Mouse (Mus musculus) megakaryocyte-erythroid progenitor cell, adult 5-6 weeks (primary cell): ENCODE measurements around the gene Msl1. TPM values are rescaled to one million over a fixed set of nuclear protein-coding genes. Genes with fewer than 3 reads are reported as not detected.

Experiments used
- ATAC-seq: replicated peaks from 2 replicates; pipeline ENCODE4 v1.8.0; 2016; ENCODE audit warnings: mild to moderate bottlenecking, inconsistent platforms; ENCODE audit not compliant: severe bottlenecking, poor library complexity, low FRiP score, low TSS enrichment
- total RNA-seq, 2 experiments: library from RNA; stranded (forward) in 1 of 2; stranded (reverse) in 1 of 2; fragments of 200-1000, 215-1000 nt in 1 of 2; fragments of >200 nt in 1 of 2; fragmentation: Nextera tagmentation in 1 of 2; gene quantifications; 2 replicates each; pipeline ENCODE4 v1.2.3; 2014 to 2017

The Msl1 gene
- total RNA-seq, 2 experiments from 2014 or later: 58.6 to 68.3 TPM

DNA sequence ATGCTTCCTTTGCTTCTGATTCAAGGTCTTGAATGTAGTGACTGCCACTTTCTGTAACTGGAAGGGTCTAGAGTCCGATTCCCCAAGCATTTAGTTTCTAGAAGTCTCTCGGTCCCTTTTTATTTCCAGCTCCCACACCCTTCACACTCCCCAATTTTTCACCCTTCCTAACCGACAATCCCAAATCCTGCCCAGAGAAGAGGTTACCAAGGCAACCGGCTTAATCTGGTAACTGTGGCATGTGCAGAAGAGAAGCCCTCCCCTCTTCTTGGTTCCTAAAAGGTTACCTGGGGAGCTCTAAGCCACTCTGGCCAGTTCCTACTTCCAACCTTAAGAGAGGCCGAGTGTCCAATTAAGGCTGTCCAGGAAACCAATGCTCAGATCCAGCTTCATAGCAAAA is 40.0 kb downstream of the Msl1 start:
- ATAC-seq: no peak

DNA sequence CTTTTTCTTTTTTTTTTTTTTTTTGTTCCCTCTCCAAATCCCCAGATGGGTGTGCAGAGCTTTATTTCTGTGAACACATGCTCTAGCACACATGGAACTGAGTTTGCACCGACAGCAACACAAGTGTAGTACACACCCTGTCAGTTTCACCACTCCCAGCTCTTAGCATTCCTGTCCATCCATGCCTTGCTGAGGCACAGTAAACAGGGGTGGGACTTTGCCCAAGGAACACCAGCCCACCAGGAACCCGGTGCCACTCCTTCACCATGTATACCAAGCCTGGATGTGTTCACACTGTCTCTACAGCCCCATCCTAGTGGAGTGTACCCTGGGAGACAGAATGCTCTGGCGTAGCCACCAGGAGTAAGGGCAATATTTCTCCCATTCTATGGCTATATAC is 40.4 kb downstream of the Msl1 start:
- peak; percentile 18; the same call in 1 of the 2 replicates for ATAC-seq

DNA sequence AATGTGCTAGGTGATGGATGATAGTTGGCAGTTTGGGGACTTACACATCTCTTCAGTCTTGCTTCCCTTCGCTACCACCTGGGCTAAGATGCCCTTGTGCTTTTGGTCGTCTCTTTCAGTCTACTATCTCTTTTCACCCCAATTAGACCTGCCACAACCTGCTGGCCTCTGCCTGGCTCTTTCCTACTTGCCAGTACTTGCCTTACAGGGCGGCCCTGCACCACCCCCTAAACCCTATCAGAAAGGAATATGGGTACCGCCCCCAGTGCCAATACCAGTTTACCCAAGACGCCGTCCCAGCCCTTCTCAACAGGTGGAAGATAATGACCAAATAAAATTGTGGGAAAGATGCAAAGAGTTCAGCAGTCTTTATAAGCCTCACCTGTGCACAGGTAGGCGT is 40.8 kb downstream of the Msl1 start:
- peak; percentile 48 for ATAC-seq

DNA sequence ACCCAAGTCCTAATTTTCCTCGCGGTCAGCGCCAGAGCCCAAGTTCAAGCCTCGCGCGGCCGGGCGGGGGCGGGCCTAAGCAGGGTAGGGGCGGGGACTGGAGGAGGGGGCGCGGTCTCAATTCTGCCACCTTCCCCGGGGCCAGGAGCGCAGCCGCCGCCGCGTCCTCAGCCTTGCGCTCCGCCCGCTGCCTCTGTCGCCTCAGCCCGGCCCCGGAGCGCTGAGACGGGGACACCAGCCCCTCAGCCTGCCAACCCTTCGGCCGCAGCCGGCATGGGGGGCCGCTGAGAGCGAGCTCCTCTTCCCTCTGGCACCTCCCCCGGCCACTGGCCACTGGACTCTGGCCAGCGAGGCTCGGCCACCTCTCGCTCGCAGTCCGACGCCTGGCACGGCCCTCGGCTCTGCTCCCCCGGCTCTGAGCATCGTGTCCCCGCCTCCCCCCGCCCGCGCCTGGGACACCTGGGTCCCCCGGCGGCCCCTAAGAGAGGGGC is 41.4 kb downstream of the Msl1 start, which contains the start of gene Rapgefl1:
TSS of gene Rapgefl1 (plus strand) at position 135 of the 491 bp plus-strand sequence.
- ATAC-seq: peak; percentile 78

DNA sequence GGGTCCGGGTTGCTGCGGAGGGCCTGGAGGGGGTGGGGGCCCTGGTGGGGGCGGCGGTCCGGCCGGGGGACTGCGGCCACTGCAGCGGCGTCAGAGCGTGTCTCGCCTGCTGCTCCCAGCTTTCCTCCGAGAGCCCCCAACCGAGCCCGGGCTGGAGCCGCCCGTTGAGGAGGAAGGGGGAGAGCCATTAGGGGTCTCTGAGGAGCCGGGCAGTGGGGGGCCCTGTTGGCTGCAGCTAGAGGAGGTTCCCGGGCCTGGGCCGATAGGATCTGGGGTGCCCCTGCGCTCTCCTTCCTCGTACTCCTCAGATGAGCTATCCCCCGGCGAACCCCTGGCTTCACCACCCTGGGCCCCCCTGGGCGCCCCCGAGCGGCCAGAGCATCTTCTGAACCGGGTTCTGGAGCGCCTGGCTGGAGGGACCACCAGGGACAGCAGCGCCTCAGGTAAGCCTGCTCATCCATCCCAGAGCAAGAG is 42.0 kb downstream of the Msl1 start:
- no peak for ATAC-seq

DNA sequence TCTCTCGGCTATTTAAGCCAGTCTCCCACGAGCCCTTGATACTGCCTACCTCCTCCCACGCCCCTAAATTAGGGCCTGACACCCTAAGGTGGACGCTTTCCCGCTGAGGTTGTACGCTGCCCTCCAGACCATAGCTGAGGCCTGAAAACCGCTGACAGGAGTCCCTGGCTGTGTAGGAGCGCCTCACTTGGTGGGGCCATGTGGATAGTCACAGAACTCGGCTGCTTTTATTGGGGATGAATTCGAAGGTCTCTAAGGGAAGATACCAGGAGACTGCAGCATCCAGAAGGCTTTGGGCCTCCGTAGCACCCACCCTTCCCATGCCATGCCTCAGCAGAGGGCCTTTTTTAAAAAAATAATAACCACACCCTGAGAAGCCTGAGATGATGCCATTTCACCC is 42.6 kb downstream of the Msl1 start:
- ATAC-seq: no peak

DNA sequence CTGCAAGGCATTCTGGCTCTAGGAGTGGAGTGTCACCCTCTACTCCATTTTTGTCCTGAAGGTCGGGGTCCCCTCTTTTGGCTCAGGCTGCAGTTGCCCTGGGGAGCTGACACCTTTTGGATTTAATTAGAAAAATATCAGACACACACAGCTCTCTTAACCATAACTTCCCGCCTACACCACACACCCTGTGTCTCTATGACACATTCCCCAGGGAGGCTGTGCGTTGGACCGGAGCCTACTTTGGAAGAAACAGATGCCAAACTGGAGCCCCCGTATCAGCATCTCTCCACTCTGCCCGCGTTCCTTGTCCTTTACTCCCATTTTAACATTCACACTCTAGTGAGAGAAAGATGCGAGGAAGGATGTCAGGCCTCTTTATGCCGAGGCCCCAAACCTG is 43.2 kb downstream of the Msl1 start:
- ATAC-seq: no peak

DNA sequence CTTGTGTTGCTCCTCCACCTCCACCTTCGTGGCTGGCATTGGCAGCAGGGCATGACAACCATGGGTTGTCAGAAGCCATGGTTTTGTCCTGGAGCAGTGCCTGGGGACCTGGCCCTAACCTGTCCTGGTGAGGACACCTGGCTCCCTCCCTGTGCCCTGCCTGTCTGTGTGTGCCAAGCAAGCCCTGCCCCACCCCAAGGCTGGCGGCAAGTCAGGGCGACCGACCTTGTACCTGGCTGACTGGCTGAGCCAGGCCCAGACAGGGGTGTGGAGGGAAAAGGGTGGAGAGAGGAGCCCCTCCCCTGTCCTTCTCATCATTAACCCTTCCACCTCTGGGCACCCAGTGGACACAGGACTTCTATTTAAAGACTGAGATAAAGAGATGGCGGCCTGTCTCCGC is 44.1 kb downstream of the Msl1 start:
- ATAC-seq: no peak

DNA sequence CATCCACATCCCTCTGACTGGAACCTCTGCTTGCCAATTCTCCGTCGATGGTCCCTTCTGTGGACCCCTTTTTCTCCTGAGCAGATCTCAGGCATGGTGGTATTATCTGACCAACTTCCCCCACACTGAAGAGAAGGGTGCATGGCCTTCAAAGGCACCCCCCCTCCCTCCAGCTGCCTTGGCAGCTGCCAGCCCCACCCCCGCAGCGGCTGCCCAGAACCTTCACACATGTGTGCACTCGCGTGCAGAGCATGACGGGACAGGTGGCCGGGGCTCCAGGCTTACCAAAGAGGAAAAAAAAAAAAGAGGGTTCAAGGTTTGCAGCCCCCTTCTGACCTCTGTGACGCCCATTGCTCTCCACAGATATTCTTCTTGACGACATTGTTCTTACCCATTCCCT is 44.6 kb downstream of the Msl1 start:
- ATAC-seq: no peak

DNA sequence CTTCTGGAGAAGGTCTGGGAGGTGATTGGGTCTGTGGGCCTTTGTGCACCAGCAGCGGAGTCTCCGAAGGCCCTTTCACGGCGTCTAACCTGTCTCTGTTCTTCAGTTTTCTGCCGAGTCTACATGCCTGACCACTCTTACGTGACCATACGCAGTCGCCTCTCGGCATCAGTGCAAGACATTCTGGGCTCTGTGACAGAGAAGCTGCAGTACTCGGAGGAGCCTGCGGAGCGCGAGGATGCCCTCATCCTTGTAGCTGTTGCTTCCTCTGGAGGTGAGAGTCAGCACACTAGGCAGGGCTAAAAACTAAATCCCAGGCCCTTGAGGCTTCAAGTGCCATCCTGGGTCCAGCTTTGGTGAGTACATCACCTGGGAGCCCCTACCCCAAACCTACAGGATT is 50.7 kb downstream of the Msl1 start:
- peak; percentile 58 for ATAC-seq

DNA sequence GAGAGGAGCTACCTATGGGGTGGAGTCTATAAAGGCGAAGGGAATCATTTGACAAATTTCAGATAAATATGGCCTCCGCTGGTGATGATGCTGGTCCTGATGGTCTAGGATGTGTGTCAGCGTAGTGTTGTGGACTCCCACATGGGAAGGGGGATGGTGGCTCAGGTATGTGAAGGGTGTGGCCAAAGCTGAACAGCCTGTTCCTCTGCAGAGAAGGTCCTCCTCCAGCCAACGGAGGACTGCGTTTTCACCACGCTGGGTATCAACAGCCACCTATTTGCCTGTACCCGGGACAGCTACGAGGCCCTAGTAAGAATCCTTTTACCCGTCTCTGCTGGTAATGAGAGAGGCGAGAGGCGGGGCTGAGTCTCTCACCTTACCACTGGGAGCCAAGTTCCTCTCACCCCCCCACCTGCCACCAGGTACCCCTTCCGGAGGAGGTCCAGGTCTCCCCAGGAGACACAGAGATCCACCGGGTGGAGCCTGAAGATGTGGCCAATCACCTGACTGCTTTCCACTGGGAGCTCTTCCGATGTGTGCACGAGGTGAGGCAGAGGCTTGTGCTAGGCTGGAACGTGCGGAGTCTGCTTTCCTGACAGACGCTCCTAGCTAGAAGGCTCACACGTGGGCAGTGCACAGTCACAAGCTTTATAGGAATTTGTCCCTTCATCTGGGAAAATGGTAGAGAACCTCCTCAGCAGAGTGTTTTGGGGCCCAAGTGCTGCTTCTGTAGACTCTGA is 51.7 kb downstream of the Msl1 start:
- ATAC-seq: no peak

DNA sequence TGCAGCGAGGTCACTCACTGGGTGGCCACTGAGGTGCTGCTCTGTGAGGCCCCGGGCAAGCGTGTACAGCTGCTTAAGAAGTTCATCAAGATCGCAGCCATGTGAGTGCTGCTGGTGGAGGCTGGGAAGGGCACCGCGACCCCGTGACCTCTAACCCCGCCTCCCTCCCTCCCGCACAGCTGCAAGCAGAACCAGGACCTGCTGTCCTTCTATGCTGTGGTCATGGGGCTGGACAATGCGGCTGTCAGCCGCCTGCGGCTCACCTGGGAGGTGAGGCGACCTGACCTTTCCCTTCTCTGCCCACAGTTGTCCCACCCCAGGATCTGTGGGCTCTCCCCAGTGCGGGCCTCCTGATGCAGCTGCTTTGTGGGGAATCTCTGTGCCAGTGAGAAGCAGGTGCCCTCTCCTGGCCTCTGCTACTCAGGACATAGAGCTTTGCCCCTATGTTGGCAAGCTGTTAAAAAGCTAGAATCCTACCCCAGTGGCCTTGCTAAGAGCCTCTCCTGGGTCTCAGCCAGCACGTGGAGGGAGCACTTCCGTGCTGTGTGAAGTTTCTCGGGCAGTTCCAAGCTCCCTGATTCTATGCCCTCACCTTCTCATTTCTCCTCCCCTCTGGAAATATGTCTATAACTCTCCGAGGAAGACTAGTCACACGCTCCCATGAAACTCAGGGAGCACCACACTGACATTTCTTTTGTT is 54.0 kb downstream of the Msl1 start:
- ATAC-seq: no peak

DNA sequence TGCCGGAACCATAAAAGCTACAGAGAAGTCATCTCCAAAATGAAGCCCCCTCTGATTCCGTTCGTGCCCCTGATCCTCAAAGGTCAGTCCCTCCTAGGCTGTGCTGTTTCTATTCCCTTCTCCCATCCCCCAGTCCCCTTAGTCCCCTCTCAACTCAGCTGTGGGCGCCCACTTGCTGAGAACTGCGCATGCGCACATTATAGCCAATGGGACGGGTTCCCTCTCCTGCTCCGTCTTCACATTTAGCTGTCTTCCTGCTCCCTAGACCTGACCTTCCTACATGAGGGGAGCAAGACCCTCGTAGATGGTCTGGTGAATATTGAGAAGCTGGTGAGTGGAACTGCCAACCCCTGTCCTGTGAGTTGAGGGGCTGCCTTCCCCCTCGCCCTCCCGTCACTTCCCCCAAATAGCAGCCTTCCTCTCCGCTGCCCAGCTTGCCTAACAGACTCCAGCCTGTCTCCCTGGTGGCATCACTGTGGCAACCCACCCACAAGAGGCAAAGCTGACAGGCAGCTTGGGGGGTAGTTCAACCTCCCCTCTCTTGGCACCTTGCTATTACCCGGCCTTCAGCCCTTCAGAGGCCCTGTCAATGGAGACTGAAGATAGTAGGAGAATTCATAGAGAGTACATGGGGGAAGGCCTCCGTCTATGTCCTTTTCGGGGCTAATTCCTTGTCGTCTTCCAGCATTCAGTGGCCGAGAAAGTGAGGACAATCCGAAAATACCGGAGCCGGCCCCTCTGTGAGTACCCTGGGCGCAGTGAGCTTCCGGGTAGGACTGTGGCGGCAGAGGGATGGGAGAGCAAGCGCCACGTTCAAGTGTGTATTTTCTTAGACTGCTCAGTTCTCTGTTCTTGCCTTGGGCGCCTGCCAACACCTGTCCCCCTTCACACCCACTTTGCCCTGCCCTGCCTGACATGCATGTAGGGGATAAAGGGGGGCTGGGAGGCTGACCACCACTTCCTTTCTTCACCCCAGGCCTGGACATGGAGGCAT is 55.1 kb downstream of the Msl1 start:
- no peak for ATAC-seq

DNA sequence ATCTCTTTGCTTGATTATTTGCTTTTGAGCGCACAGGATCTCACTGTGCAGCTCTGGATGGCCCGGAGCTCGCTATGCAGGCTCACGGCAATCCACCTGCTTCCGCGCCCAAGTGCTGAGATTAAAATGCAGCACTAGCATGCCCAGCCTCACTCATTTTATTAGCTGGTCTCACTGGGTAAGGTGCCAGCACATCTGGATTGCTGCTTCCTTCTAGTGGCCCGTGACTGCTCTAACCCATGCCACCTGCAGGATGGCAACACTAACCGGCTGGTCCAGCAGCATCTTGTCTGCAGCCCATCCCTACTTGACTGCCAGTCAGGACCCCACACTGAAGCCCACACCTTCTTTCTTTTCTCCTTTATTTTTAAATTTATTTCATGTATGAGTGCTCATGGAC is 58.8 kb downstream of the Msl1 start:
- ATAC-seq: no peak

DNA sequence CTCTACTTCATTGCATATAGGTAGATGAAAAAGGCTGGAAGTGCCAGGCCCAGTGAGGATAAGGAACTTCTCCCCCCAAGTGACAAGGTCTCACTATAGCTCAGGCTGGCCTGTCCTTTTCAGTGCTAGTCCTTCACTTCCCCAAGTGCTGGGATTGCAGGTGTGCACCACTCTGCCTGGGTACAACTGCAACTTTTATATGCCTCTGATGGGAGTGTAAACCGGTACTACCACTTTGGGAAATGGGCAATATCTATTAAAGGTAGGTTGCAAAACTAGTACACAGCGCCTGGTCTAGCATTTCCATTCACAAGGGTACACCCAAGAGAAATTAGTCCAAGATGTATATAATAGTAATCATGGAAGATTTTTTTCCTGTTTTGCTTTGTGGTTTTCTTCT is 59.3 kb downstream of the Msl1 start:
- no peak for ATAC-seq

Other genes starting within 250 kb of the Msl1 start
- gene Ikzf3, start 249.5 kb upstream of the Msl1 start, total RNA-seq (2014; fragmentation: Nextera tagmentation): 3.1 and 12.1 TPM in 2 replicates
- 0.46 and 1.9 TPM in 2 replicates for gene Ikzf3, start 249.5 kb upstream of the Msl1 start, total RNA-seq (2017)
- 5.0 TPM in 1 of 2 replicates, not detected in the other for gene Zpbp2, start 244.4 kb upstream of the Msl1 start, total RNA-seq (2014; fragmentation: Nextera tagmentation)
- 0.99 TPM in 1 of 2 replicates, not detected in the other for gene Zpbp2, start 244.4 kb upstream of the Msl1 start, total RNA-seq (2017)
- gene Ormdl3, start 208.1 kb upstream of the Msl1 start, total RNA-seq (2014; fragmentation: Nextera tagmentation): 28.3 and 38.6 TPM in 2 replicates
- 20.7 and 21.7 TPM in 2 replicates for gene Ormdl3, start 208.1 kb upstream of the Msl1 start, total RNA-seq (2017)
- not detected in 2 replicates for gene Lrrc3c, start 197.2 kb upstream of the Msl1 start, total RNA-seq (2014; fragmentation: Nextera tagmentation)
- not detected in 2 replicates for gene Lrrc3c, start 197.2 kb upstream of the Msl1 start, total RNA-seq (2017)
- 1.1 TPM in 1 of 2 replicates, not detected in the other for gene Gm12355, start 169.9 kb upstream of the Msl1 start, total RNA-seq (2014; fragmentation: Nextera tagmentation)
- gene Gm12355, start 169.9 kb upstream of the Msl1 start, total RNA-seq (2017): 1.4 and 3.9 TPM in 2 replicates
- not detected in 2 replicates for gene Gsdma3, start 169.2 kb upstream of the Msl1 start, total RNA-seq (2014; fragmentation: Nextera tagmentation)
- not detected in 2 replicates for gene Gsdma3, start 169.2 kb upstream of the Msl1 start, total RNA-seq (2017)
- gene Gsdma2, start 148.8 kb upstream of the Msl1 start, total RNA-seq (2014; fragmentation: Nextera tagmentation): not detected in 2 replicates
- gene Gsdma2, start 148.8 kb upstream of the Msl1 start, total RNA-seq (2017): not detected in 2 replicates
- gene Gsdma, start 131.2 kb upstream of the Msl1 start, total RNA-seq (2014; fragmentation: Nextera tagmentation): not detected in 2 replicates
- gene Gsdma, start 131.2 kb upstream of the Msl1 start, total RNA-seq (2017): 0.42 and 0.57 TPM in 2 replicates
- gene Psmd3, start 113.0 kb upstream of the Msl1 start, total RNA-seq (2014; fragmentation: Nextera tagmentation): 117 and 124 TPM in 2 replicates
- 84.5 and 117 TPM in 2 replicates for gene Psmd3, start 113.0 kb upstream of the Msl1 start, total RNA-seq (2017)
- not detected in 2 replicates for gene Csf3, start 94.3 kb upstream of the Msl1 start, total RNA-seq (2014; fragmentation: Nextera tagmentation)
- not detected in 2 replicates for gene Csf3, start 94.3 kb upstream of the Msl1 start, total RNA-seq (2017)
- gene Med24, start 66.1 kb upstream of the Msl1 start, total RNA-seq (2014; fragmentation: Nextera tagmentation): 62.2 and 78.6 TPM in 2 replicates
- 30.1 and 42.7 TPM in 2 replicates for gene Med24, start 66.1 kb upstream of the Msl1 start, total RNA-seq (2017)
- gene Thra, start 54.9 kb upstream of the Msl1 start, total RNA-seq (2014; fragmentation: Nextera tagmentation): 47.5 and 51.0 TPM in 2 replicates
- 20.4 and 23.3 TPM in 2 replicates for gene Thra, start 54.9 kb upstream of the Msl1 start, total RNA-seq (2017)
- 4.1 and 8.0 TPM in 2 replicates for gene Nr1d1, start 20.2 kb upstream of the Msl1 start, total RNA-seq (2014; fragmentation: Nextera tagmentation)
- 0.34 and 1.3 TPM in 2 replicates for gene Nr1d1, start 20.2 kb upstream of the Msl1 start, total RNA-seq (2017)
- 47.6 and 51.8 TPM in 2 replicates for gene Casc3, start 9.4 kb downstream of the Msl1 start, total RNA-seq (2014; fragmentation: Nextera tagmentation)
- gene Casc3, start 9.4 kb downstream of the Msl1 start, total RNA-seq (2017): 37.4 and 53.5 TPM in 2 replicates
- 2.2 TPM in 1 of 2 replicates, not detected in the other for gene Rapgefl1, start 41.3 kb downstream of the Msl1 start, total RNA-seq (2014; fragmentation: Nextera tagmentation)
- 1.7 TPM in 1 of 2 replicates, not detected in the other for gene Rapgefl1, start 41.3 kb downstream of the Msl1 start, total RNA-seq (2017)
- gene Wipf2, start 68.1 kb downstream of the Msl1 start, total RNA-seq (2014; fragmentation: Nextera tagmentation): 23.5 and 26.9 TPM in 2 replicates
- gene Wipf2, start 68.1 kb downstream of the Msl1 start, total RNA-seq (2017): 3.6 and 4.4 TPM in 2 replicates
- 85.0 and 101 TPM in 2 replicates for gene Cdc6, start 112.3 kb downstream of the Msl1 start, total RNA-seq (2014; fragmentation: Nextera tagmentation)
- 67.8 and 78.7 TPM in 2 replicates for gene Cdc6, start 112.3 kb downstream of the Msl1 start, total RNA-seq (2017)
- 7.8 and 15.9 TPM in 2 replicates for gene Rara, start 132.3 kb downstream of the Msl1 start, total RNA-seq (2014; fragmentation: Nextera tagmentation)
- gene Rara, start 132.3 kb downstream of the Msl1 start, total RNA-seq (2017): 2.2 and 3.0 TPM in 2 replicates
- gene Gjd3, start 187.5 kb downstream of the Msl1 start, total RNA-seq (2014; fragmentation: Nextera tagmentation): not detected in 2 replicates
- not detected in 2 replicates for gene Gjd3, start 187.5 kb downstream of the Msl1 start, total RNA-seq (2017)
- gene Top2a, start 228.7 kb downstream of the Msl1 start, total RNA-seq (2014; fragmentation: Nextera tagmentation): 363 and 371 TPM in 2 replicates
- 444 and 492 TPM in 2 replicates for gene Top2a, start 228.7 kb downstream of the Msl1 start, total RNA-seq (2017)
- 15.9 and 22.9 TPM in 2 replicates for gene Igfbp4, start 245.7 kb downstream of the Msl1 start, total RNA-seq (2014; fragmentation: Nextera tagmentation)
- 23.5 and 68.2 TPM in 2 replicates for gene Igfbp4, start 245.7 kb downstream of the Msl1 start, total RNA-seq (2017)